Mouse (Mus musculus) small intestine, adult 2 months (tissue): ENCODE results near the gene Cdc14a. TPM values are rescaled to one million over a fixed set of nuclear protein-coding genes. Genes with fewer than 3 reads are reported as not detected.

Experiments used
- H3K27ac ChIP-seq: fragments of 200-500 bp; 2 replicates; pipeline ENCODE4 v1.5.1; 2012; ENCODE audit warnings: low read depth, low read length, control low read depth, inconsistent platforms; ENCODE audit not compliant: insufficient read depth
- H3K27me3 ChIP-seq: fragments of 200-500 bp; 2 replicates; pipeline ENCODE4 v1.6.1; 2012; ENCODE audit warnings: mild to moderate bottlenecking, moderate library complexity, low read length, inconsistent platforms; ENCODE audit not compliant: control insufficient read depth, insufficient read depth
- H3K36me3 ChIP-seq: fragments of 200-500 bp; 2 replicates; pipeline ENCODE4 v1.6.1; 2012; ENCODE audit warnings: mild to moderate bottlenecking, low read length, control low read depth, inconsistent platforms; ENCODE audit not compliant: control insufficient read depth, insufficient read depth
- H3K4me1 ChIP-seq: fragments of 200-500 bp; 2 replicates; pipeline ENCODE4 v1.6.1; 2012; ENCODE audit warnings: low read length, inconsistent platforms, mixed read lengths; ENCODE audit not compliant: control insufficient read depth, insufficient read depth, insufficient read length
- H3K4me3 ChIP-seq: fragments of 200-500 bp; 2 replicates; pipeline ENCODE4 v1.5.1; 2012; ENCODE audit warnings: low read depth, mild to moderate bottlenecking, control low read depth, inconsistent platforms, low read length, moderate library complexity
- CTCF ChIP-seq: fragments of 200-500 bp; IDR thresholded peaks from 2 replicates; pipeline ENCODE4 v1.5.1; 2012; ENCODE audit warnings: low read depth, mild to moderate bottlenecking, control low read depth, inconsistent platforms, low read length, moderate library complexity, mixed read lengths; ENCODE audit not compliant: insufficient replicate concordance, insufficient read length; ENCODE audit errors: extremely low read depth
- POLR2A ChIP-seq: fragments of 200-500 bp; IDR thresholded peaks from 2 replicates; pipeline ENCODE4 v1.6.1; 2012; ENCODE audit warnings: low read depth, mild to moderate bottlenecking, control low read depth, inconsistent platforms, low read length, moderate library complexity
- WGBS: fragments of 180-500 bp; shearing (Covaris S2); methylation state at CpG from one replicate; pipeline ENCODE4 v1.1.7; 2018; 5-methylcytosine and 5-hydroxymethylcytosine counted together
- polyA plus RNA-seq: library from polyadenylated mRNA; depleted of rRNA; stranded (reverse); fragments of >200 nt; gene quantifications from 2 replicates; pipeline ENCODE4 v1.2.3, GENCODE M21; 2012; rRNA removed

The Cdc14a gene
- polyA plus RNA-seq: 6.6 and 8.6 TPM in 2 replicates

DNA sequence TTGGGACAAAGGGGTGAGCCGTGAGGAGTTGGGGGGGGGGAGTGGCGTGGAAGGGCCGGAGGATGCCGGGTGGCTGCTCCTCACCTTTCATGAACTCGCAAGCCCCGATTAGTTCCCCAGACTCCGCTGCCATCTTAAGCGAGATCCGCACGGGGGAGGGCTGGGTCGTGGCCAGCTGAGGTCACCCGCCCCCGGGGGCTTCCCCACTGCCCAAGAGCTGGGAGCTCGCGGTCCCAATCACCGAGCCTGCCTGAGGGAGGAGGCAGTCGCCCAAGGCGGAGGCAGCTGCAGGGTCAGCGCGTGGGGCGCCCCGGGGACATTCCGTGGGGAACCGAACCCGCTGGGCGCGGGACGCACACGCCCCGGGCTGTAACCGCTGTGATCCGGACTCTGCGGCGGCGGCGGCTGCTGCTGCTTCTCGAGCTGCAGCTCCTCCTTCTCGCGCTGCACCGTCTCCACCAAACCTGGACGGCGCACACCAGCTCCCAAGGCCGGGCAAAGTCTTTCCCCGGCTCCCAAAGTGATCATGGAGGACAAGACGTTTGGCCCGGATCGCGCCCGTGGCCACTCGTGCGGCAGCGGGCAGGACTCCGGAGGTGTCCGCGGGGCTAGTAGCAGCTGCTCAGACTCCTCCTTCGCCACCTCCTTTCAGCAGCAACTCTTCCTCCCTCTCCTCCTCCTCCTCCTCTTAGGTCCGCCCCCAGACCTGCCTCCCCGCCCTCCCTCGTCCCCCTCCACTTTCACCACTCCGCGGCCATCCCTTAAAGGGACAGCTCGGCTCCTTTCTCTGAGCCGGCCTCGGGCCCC is at the start of gene Cdc14a:
Gene Cdc14a, minus strand, starts transcription at position 680 of the 807 bp plus-strand sequence.
- peak within 1 kb of the TSS; percentile 64 for H3K27ac ChIP-seq
- peak within 1 kb of the TSS; percentile 82 for H3K4me3 ChIP-seq
- H3K27me3 ChIP-seq: no peaks in the 10 kb centered on the region
- H3K36me3 ChIP-seq: peaks cover 3% of the 10 kb centered on the region; the same call in 1 of the 2 replicates
- WGBS: under 1% methylated on average over 64 of the region's 64 CpGs
- H3K4me1 ChIP-seq: peaks cover 4% of the 10 kb centered on the region; the same call in 1 of the 2 replicates
- peak; percentile 94 for TF ChIP-seq POLR2A
- TF ChIP-seq CTCF: no peak

DNA sequence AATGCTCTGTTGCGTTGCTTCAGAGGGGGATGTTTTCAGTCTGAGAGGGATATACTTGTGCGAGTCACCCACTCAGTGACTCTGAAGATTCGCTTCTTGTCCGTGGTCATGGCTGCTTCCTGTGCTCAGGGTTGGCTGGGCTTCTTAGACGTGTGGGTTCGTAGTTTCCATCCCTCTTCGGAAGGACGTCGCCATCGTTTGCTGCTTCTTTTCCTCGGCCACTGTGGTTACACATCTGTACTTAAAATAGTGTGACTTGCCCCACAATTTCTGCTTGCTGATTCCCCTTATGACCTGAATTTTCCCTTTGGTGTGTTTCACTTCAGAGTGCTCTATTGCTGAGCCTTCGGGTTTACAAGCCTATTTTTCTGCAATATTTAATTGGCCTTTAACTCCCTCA is 41.9 kb upstream of the Cdc14a start:
- TF ChIP-seq CTCF (no peak), POLR2A (no peak)
- no peak overlapping the region for H3K4me3 ChIP-seq
- no peaks in the 10 kb centered on the region for H3K36me3 ChIP-seq
- 83% methylated on average over 12 of the region's 12 CpGs for WGBS
- H3K27me3 ChIP-seq: no peaks in the 10 kb centered on the region
- no peaks in the 10 kb centered on the region for H3K4me1 ChIP-seq
- H3K27ac ChIP-seq: no peak overlapping the region

DNA sequence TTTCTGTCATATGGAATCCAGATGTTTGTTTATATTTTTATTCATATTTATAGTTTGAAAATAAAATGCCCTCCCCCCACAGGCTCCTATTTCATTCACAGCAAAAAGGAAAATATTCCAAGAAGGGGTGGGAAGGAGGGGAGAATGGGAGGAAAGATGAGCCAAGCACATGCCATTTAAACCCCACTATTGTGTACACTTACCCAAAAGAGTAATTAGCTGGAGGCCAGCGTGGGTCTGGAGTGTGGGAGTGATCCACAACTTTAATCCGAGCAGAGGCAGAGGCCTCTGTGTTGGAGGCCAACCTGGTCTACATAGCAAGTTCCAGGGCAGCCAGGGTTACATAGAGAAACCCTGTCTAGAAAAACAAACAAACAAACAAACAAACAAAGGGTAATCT is 40.5 kb upstream of the Cdc14a start:
- 72% methylated on average over 2 of the region's 2 CpGs for WGBS
- no peak for TF ChIP-seq POLR2A
- Histone ChIP-seq H3K27me3 (no peaks in the 10 kb centered on the region), H3K4me1 (no peaks in the 10 kb centered on the region), H3K36me3 (no peaks in the 10 kb centered on the region), H3K4me3 (no peak overlapping the region), H3K27ac (no peak overlapping the region)

DNA sequence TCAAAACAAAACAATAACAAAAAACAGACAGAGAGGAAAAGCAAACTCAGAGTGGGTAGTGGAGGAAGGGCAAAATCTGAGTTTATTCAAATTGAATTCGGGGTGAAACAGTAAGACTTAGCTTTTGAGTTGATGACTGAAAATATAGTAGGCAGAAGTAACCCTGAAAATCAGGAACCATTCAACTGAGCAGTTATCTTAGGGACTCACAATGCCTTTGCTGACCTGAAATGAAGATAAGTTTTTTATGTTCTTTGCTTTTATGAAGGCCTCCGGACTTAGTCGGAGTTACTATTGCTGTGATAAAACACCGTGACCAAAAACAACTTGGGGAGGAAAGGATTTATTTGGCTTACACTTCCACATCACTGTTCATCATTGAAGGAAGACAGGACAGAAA is 37.2 kb upstream of the Cdc14a start:
- TF ChIP-seq POLR2A (no peak), CTCF (no peak)
- H3K36me3 ChIP-seq: no peaks in the 10 kb centered on the region
- WGBS: 79% methylated on average over 4 of the region's 4 CpGs
- H3K27ac ChIP-seq: no peak overlapping the region
- no peaks in the 10 kb centered on the region for H3K4me1 ChIP-seq
- H3K27me3 ChIP-seq: no peaks in the 10 kb centered on the region
- H3K4me3 ChIP-seq: no peak overlapping the region

DNA sequence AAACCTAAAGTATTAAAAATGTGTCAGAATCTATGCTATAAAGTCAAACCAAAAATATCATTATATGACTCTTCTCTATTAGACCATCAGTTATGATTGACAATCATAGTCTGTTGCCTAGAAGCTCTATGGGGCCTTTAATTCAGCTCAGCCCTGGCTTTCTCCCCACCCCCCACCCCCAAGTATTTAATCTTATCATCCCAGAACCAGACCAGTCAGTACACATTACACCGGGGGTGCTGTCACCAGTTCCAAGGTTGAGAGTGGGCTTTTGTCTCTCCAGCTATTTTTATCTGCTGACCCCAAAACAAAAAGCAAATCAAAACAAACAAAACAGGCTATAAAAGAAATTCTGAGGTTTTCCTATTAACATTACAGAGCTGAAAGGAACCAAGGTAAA is 30.7 kb upstream of the Cdc14a start:
- no peaks in the 10 kb centered on the region for H3K4me1 ChIP-seq
- 42% methylated on average over 1 of the region's 1 CpGs for WGBS
- TF ChIP-seq POLR2A (no peak), CTCF (no peak)
- no peaks in the 10 kb centered on the region for H3K27me3 ChIP-seq
- no peak overlapping the region for H3K4me3 ChIP-seq
- H3K27ac ChIP-seq: no peak overlapping the region
- H3K36me3 ChIP-seq: no peaks in the 10 kb centered on the region

DNA sequence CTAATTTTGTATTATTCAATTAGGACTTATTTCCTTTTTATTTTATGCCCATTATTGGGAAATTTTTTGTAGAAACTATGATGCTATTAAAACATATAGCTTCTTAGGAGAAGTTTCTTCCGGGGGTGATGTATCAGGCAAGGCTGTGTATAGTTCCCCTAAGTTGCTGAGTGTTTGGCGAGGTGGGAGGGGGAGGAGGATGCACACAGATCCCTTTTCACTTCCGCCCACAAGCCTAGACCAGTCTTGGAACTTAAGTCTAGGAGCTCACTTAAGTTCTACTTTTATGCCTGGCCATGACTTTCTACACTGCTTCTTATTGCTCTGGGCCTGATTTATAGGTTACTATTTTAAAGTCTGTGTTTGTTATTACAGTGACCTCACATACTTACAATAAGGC is 26.9 kb upstream of the Cdc14a start:
- Histone ChIP-seq H3K27me3 (no peaks in the 10 kb centered on the region), H3K27ac (no peak overlapping the region), H3K36me3 (no peaks in the 10 kb centered on the region), H3K4me3 (no peak overlapping the region), H3K4me1 (no peaks in the 10 kb centered on the region)
- TF ChIP-seq POLR2A: no peak
- TF ChIP-seq CTCF: no peak
- WGBS: 76% methylated on average over 3 of the region's 3 CpGs

DNA sequence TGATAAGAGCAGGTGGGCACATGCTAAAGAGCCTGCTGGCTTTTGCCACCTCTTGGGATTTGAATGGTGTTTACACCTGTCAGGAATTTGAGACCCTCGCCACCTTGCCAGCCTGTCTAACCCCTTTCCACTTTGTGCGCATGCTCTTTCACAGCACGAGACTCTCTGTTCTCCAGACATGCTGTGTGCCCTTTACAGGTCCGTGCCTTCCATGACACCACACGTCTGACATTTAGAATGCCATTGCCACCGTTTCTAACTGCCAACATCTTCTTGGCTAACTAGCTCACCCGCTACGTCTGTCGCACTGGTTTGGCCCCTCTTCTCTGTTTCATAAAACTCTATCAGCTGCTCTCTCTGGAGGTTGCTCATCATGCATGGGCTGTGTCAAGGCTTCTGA is 20.5 kb upstream of the Cdc14a start:
- no peak overlapping the region for H3K4me3 ChIP-seq
- no peaks in the 10 kb centered on the region for H3K27me3 ChIP-seq
- no peaks in the 10 kb centered on the region for H3K36me3 ChIP-seq
- TF ChIP-seq POLR2A: no peak
- TF ChIP-seq CTCF: no peak
- H3K27ac ChIP-seq: no peak overlapping the region
- H3K4me1 ChIP-seq: peaks cover 5% of the 10 kb centered on the region
- 85% methylated on average over 9 of the region's 9 CpGs for WGBS

DNA sequence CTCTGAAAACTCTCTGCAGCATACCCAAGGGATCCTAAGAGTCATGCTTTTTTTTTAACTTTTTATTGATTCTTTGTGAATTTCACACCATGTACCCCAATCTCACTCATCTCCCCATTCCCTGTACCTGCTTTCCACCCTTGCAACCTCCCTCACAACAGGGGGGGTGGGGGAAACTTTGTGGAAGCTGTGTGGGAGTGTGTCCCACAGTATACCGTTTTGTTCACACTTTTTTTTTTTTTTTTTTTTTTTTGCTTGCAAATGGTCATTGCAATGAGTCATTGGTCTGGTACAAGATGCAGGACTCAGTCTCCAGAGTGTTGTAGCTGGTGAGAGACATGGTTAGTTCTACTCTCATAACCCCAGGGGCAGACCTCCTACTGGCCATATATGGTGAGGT is 19.0 kb upstream of the Cdc14a start:
- no peak for TF ChIP-seq CTCF
- Histone ChIP-seq H3K4me3 (no peak overlapping the region), H3K36me3 (no peaks in the 10 kb centered on the region), H3K4me1 (peaks cover 5% of the 10 kb centered on the region), H3K27ac (no peak overlapping the region), H3K27me3 (no peaks in the 10 kb centered on the region)
- 68% methylated on average over 1 of the region's 1 CpGs for WGBS
